Mouse (Mus musculus) heart, postnatal 14 days (tissue): ENCODE measurements around the gene Nkd1. TPM values are rescaled to one million over a fixed set of nuclear protein-coding genes. Genes with fewer than 3 reads are reported as not detected.

Source experiments
- DNase-seq, 2 experiments: peaks; one replicate each; pipeline ENCODE4 v3.0.0; 2021 to 2022
- intact Hi-C: fragments of 180-260 bp; cut with DNase I; formaldehyde crosslinking; loops from one replicate; pipeline ENCODE4 v1.15.1; 2025
- long read RNA-seq, 2 experiments: library from polyadenylated mRNA; stranded (forward); transcript quantifications; one replicate each; pipeline ENCODE4 v2.0.0; 2021
- total RNA-seq, 2 experiments: library from RNA; stranded (reverse); gene quantifications; 2 replicates each; pipeline ENCODE4 v1.2.3; 2021

Nkd1 gene
- total RNA-seq, result 1 to 10 TPM; 3.0 to 3.3 TPM
- long read RNA-seq, experiment 1, partial matches to known transcripts, result 1 of 2 reads
- long read RNA-seq, experiment 1, other reads (novel, unspliced or antisense), result 0 of 2 reads
- long read RNA-seq, experiment 2, partial matches to known transcripts, result 0 of 4 reads
- long read RNA-seq, experiment 2, other reads (novel, unspliced or antisense), result 1 of 4 reads

DNA sequence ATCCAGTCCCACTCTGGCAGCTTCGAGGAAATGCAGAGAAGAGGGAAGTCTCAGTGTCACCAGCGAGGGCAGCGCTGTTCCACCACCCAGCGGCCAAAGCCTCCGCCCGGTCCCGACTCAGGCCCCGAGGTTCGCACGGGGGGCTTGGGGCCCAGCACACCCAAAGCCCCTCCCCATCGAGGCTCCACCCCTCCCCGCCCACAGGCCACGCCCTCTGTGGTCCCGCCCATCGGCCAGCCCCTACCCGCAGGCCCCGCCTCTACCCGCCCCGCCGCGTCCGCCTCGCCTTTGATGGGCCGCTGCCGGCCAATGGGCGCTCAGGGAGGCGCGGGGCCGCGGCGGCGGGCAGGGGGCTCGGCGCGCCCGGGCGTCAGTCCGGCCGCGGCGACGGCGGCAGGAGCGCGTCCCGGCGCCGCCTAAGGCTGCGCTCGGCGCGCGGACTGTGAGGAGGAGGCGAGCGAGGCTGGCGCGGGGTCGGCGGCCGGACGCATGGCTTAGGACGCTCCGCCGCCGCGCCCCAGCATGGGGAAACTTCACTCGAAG, at the start of gene Nkd1:
TSS of gene Nkd1 (plus strand) at position 370 of the 543 bp plus-strand sequence.
- intact Hi-C loops, result loop anchor here (5.0 kb wide), 1 partner anchor 159 kb away; the partner anchor contains the start of gene Brd7
- DNase-seq, result peak; percentile 87 to 89

GRCm38 (mm10) chr8:88481290-88481689, 39.9 kb upstream of the Nkd1 start:
- intact Hi-C loops, result no loop called here
- DNase-seq, result no peak

- no peak for DNase-seq
These were observed 32.7 kb upstream of the Nkd1 start for GRCm38 (mm10) chr8:88488391-88488829.

GRCm38 (mm10) chr8:88494076-88494475, 27.1 kb upstream of the Nkd1 start:
- no peak for DNase-seq
- intact Hi-C loops, result no loop called here

More at GRCm38 (mm10) chr8:88488391-88488829, 32.7 kb upstream of the Nkd1 start:
- intact Hi-C loops, result no loop called here

DNA sequence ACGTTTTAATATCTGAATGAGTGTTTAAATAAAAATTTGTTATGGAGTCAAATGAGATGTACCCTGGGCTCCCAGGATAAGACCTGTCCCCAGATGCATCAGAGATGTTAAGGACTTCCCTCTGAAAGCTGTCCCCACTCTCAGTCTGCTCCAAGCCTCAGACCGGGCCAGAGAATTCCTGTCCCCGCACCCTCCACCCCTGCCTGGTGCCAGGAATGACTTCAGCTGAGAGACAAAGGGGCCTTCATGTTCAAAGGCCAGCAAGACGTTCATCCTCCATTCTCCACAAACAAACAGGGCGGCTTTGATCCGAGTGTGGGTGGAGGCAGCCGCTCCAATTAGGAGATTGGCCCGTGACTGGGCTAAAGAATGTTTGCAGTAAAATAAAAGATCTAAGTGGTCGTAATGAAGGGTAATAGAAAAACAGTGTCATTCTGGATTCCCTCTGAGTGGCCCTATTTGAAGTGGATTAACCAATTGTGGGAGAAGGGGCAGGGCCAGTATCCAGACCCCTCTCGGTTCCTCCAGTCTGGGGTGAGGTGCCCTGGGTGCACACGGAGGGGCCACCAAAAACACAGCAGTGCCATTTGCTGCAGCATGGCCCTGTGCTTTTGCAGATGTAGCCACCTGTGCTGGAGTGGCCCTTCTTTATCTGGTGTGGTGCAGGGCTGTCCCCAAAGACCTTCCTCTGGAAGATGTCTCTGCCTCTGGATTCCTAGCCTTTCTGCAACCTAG, 25.9 kb upstream of the Nkd1 start:
- intact Hi-C loops, result no loop called here
- peak; percentile 6 to 33 for DNase-seq

DNA sequence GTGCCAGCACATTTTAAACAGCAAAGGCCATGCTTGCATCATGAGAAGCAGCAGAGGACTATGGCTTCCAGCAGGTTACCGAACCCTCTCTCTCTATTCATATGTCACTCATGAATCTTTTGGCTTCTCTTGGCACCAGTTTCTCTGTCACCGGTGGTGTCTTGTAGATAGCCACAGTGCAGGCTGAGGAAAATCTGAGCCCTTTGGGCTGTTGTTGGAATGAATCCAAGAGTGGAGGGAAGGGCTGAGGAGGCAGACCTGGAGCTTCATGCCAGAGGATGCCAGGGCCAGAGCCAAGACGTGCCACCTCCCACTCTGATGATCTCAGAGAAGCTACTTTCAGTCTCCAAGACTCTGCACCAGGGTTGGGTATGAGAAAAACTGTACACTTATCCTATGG, 19.0 kb upstream of the Nkd1 start:
- DNase-seq, result no peak
- intact Hi-C loops, result no loop called here

- intact Hi-C loops, result no loop called here
- DNase-seq, result no peak
These were observed 14.2 kb upstream of the Nkd1 start for GRCm38 (mm10) chr8:88506981-88507380.

DNA sequence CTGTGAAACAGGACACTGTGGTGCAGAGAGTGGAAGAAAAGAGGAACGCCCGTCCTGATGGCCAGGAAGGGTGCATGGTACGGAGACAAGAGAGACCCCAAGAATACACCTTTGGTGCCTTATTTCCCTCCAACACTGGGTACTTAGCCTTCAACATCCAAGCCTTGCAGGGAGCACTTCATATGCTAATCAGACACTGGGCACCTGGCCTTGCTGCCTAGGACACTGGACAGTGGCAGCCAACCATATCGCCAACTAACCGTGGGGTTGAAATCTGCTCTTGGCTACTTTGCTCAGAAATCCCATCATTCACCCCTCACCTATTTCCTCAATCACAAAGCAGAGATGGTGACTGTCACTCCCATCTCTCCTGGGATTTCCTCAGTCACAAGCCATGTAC, 10.1 kb upstream of the Nkd1 start:
- intact Hi-C loops, result no loop called here
- DNase-seq, result no peak

DNA sequence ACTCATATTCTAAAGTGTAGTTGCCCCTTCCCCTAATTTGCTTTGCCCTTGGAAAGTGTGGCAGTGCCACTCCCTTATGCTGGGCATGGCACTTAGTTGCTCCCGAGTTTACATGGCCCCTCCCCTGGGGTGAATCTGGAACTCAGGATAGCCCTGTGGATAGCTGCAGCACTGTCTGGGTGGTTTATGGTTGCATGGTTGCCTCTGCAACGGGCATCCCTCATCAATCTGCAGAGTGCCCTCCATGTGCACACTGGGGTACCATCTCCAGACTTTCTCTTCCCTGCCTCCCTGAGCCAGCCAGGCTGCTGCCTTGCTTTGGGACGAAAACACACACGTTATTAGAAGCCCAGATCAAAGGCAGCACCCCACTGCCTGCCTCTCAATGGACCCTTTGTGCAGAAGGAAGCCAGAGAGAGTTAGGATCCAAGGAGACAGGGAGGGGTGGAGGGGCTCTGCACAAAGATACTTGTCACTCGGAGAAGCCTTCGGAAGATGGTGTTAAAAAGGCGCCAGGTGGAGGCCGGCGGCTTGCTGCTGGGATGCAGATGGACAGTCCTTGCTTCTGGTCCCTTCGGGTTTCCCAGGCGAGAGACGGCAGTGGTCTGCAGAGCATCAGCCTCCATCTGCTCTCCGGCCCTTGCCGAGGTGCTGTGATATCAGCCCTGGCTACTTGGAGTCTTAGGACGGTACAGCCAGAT, 8.9 kb upstream of the Nkd1 start:
- intact Hi-C loops, result no loop called here
- no peak for DNase-seq

- DNase-seq, result no peak
- intact Hi-C loops, result no loop called here
These were observed 3.1 kb upstream of the Nkd1 start for GRCm38 (mm10) chr8:88518047-88518446.

DNA sequence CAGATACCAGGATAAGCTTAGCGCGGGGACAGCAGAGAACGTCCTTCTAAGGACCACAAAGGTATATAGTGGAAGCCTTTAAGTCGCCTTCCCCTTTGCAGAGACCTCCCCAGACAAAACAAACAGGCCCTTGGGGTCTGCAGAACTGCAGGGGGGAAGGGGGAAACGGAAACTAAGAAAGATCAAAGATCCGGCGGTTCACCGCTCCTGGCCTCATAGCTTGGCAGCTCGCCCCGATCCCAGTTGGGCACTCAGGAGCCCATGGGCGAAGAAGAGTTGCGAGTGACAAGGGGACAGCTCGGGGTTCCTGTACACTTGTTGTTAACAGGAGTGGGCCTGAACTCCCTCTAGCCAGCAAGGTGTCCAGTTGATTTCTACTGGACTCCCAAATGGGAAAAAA, 773 bp upstream of the Nkd1 start:
- intact Hi-C loops, result loop anchor here (5.0 kb wide), 1 partner anchor 158 kb away; the partner anchor contains the start of gene Brd7
- DNase-seq, result no peak

DNA sequence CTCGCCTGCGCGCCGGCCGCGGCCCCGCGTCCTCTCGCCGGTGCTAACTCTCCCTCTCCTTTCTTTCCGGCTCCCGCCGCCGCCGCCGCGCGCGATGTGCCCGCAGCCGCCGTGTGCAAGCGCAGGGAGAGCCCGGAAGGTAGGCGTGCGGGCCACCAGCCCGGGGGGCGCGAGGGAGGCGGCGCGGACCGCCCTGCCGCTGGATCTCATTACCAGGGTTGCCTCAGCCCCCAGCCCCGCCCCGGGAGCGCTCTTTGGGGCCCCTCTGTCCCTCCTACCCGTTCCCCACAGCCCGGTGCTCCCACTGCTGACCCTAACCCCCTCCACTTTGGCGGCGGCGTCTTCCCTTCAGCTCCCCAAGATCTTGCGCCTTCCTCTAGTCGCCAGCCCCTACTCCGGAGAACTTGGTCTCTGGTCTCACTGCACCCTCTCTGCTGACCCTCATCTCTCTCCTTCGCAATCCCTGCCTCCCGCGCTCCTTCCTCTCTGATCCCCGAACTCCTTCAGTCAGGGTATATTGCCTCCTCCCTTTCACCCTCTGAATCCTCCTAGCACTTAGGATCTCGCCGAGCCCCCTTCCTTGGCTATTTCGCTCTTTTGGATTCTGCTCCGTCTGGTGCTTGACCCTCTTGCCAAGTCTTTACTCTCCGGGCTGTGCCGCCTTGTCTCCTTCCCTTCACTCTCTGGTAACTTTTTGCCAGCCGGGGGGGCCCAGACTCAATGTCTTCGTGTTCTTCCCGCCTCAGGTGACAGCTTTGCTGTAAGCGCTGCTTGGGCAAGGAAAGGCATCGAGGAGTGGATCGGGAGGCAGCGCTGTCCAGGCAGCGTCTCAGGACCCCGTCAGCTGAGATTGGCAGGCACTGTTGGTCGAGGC, 624 bp downstream of the Nkd1 start:
- DNase-seq, result no peak
- intact Hi-C loops, result loop anchor here (2.0 to 5.0 kb wide), 2 partner anchors 99 to 159 kb away; partner anchors contain the start of gene Brd7

- intact Hi-C loops, result loop anchor here (2.0 to 5.0 kb wide), 2 partner anchors 98 to 160 kb away; partner anchors contain the start of gene Brd7
- DNase-seq, result no peak
These were observed 1.4 kb downstream of the Nkd1 start for GRCm38 (mm10) chr8:88522433-88523030.

DNA sequence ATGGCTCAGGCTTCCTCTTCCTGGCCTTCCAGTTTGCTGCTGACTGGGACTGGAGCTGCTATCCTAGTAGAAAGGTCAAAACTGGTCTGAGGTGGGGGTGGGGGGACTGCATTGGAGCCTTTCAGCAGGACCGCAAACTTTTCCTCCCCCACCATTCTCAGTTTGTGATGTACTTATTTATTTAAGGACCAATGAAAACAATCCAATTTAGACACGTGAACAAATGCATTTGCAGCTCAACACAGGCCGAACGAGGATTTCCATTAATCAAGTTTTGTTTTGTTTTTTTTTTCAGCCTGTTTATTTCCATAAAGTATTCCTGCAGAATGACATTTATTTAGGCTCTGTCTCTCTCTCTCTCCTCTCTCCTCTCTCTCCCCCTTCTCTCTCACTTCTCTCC, 2.5 kb downstream of the Nkd1 start:
- intact Hi-C loops, result loop anchor here (2.0 to 5.0 kb wide), 2 partner anchors 97 to 161 kb away; partner anchors contain the start of gene Brd7
- no peak for DNase-seq

DNA sequence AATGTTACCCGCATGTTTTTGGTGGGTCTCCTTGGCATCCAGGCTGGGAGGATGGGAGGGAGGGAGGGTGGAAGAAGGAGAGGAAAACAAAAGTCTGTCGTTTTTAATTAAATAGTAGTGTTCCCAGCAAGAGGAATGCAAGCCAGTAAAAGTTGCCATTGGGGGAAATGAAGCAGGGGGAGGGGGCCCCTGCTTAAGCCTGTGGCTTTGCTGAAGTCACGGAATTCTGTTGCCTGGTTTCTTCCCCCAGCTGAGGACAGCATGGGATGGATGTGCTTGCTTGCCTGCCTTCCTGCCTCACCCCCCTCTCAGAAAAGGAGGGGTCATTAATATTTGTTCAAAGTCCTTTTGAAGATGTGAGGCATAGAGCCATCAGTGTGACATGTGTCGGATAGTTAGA, 3.0 kb downstream of the Nkd1 start:
- intact Hi-C loops, result loop anchor here (5.0 kb wide), 1 partner anchor 162 kb away; the partner anchor contains the start of gene Brd7
- no peak for DNase-seq

DNA sequence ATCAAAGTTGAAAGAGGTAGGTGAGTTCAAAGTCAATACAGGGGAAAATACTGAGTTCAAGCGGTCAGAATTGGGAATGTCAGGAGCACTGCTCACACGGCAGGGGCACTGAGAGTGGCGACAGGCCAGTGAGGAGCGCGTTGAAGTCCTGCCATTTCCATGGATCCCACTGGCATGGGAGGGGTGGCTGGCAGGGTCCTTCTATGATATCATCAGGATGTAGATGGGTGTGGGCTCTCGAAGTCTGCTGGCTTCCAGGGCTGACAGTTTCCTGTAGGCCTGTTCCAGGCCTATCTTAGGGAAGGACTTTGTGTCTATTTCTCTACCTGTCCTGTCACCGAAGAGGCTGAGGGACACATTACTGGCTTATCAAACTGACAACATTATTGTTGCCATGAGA, 3.7 kb downstream of the Nkd1 start:
- intact Hi-C loops, result loop anchor here (5.0 kb wide), 1 partner anchor 163 kb away; the partner anchor contains the start of gene Brd7
- no peak for DNase-seq

DNA sequence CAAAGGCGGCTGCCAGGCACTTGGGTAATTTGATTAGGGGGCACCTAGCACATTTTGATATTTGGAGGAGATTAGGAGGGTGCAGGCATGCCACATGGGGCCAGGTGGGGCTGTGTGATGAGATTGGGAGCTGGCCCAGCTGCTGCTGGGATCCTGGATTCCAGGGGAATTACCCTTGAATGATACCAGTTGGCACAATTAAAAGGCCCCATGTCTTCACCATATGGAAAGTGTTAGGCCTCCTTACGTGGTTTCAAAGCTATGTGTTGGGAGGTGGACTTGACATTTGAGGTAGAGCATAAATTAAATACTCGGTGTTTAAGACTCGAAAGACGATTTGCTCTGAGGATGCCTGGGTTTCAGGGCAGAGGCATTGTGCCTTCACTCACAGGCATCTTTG, 5.1 kb downstream of the Nkd1 start:
- DNase-seq, result no peak
- intact Hi-C loops, result no loop called here

- no peak for DNase-seq
- intact Hi-C loops, result no loop called here
These were observed 7.0 kb downstream of the Nkd1 start for GRCm38 (mm10) chr8:88528186-88528585.

GRCm38 (mm10) chr8:88529798-88530197, 8.6 kb downstream of the Nkd1 start:
- DNase-seq, result no peak
- intact Hi-C loops, result no loop called here
